Mouse (Mus musculus) brown adipose tissue, adult 24 weeks (tissue): ENCODE measurements around the gene Grk5. TPM values are rescaled to one million over a fixed set of nuclear protein-coding genes. Genes with fewer than 3 reads are reported as not detected.

Experiments
- H3K27ac ChIP-seq: fragments of 200-500 bp; replicated peaks from 2 replicates; pipeline ENCODE4 v1.5.1; 2012; ENCODE audit warnings: low read depth, mild to moderate bottlenecking, low read length
- H3K4me1 ChIP-seq: fragments of 200-500 bp; 2 replicates; pipeline ENCODE4 v1.6.1; 2012; ENCODE audit warnings: low read length, mixed read lengths; ENCODE audit not compliant: control insufficient read depth, insufficient read depth, insufficient read length
- H3K4me3 ChIP-seq: fragments of 200-500 bp; 2 replicates; pipeline ENCODE4 v1.5.1; 2012; ENCODE audit warnings: low read depth, mild to moderate bottlenecking, low read length, moderate library complexity; ENCODE audit not compliant: insufficient read depth
- polyA plus RNA-seq: library from polyadenylated mRNA; stranded (reverse); fragments of >200 nt; gene quantifications from 2 replicates; pipeline ENCODE4 v1.2.4, GENCODE M21; 2012; ENCODE audit not compliant: missing spikeins, insufficient read depth, insufficient read length

Gene Grk5
- polyA plus RNA-seq, 1 experiment: 16.7 TPM

GRCm38 (mm10) chr19:60979581-60979980 lies 90.0 kb downstream of the Grk5 start:
- H3K4me1 ChIP-seq: peaks cover 21% of the 10 kb centered on the region
- H3K4me3 ChIP-seq: no peak overlapping the region
- no peak overlapping the region for H3K27ac ChIP-seq

GRCm38 (mm10) chr19:60981391-60981790 lies 91.8 kb downstream of the Grk5 start:
- no peak overlapping the region for H3K4me3 ChIP-seq
- H3K4me1 ChIP-seq: peaks cover 21% of the 10 kb centered on the region
- H3K27ac ChIP-seq: peak overlapping the region; percentile 59

GRCm38 (mm10) chr19:60981894-60982293 lies 92.3 kb downstream of the Grk5 start:
- Histone ChIP-seq H3K27ac (peak overlapping the region; percentile 59), H3K4me3 (no peak overlapping the region), H3K4me1 (peaks cover 21% of the 10 kb centered on the region)

GRCm38 (mm10) chr19:60989766-60990165 lies 100.2 kb downstream of the Grk5 start:
- Histone ChIP-seq H3K4me1 (no peaks in the 10 kb centered on the region; the same call in 1 of the 2 replicates), H3K27ac (no peak overlapping the region), H3K4me3 (no peak overlapping the region)

- H3K4me3 ChIP-seq: no peak overlapping the region
- no peak overlapping the region for H3K27ac ChIP-seq
- peaks cover 10% of the 10 kb centered on the region for H3K4me1 ChIP-seq
Measured at GRCm38 (mm10) chr19:60994214-60994613, 104.7 kb downstream of the Grk5 start.

GRCm38 (mm10) chr19:60994845-60995244 lies 105.3 kb downstream of the Grk5 start:
- H3K4me3 ChIP-seq: no peak overlapping the region
- no peak overlapping the region for H3K27ac ChIP-seq
- peaks cover 10% of the 10 kb centered on the region for H3K4me1 ChIP-seq

- Histone ChIP-seq H3K4me1 (peaks cover 15% of the 10 kb centered on the region), H3K4me3 (no peak overlapping the region), H3K27ac (peak overlapping the region; percentile 88)
Measured at GRCm38 (mm10) chr19:60997784-60998183, 108.2 kb downstream of the Grk5 start.

- Histone ChIP-seq H3K4me3 (no peak overlapping the region), H3K27ac (peak overlapping the region; percentile 95), H3K4me1 (peaks cover 15% of the 10 kb centered on the region)
Measured at GRCm38 (mm10) chr19:60999652-61000051, 110.1 kb downstream of the Grk5 start.

GRCm38 (mm10) chr19:61000958-61001357 lies 111.4 kb downstream of the Grk5 start:
- Histone ChIP-seq H3K4me1 (peaks cover 18% of the 10 kb centered on the region), H3K4me3 (no peak overlapping the region), H3K27ac (peak overlapping the region; percentile 95; the same call in 1 of the 2 replicates)

GRCm38 (mm10) chr19:61009266-61009665 lies 119.7 kb downstream of the Grk5 start:
- H3K4me1 ChIP-seq: peaks cover 3% of the 10 kb centered on the region; the same call in 1 of the 2 replicates
- no peak overlapping the region for H3K4me3 ChIP-seq
- no peak overlapping the region for H3K27ac ChIP-seq

GRCm38 (mm10) chr19:61017477-61018266 lies 128.1 kb downstream of the Grk5 start:
- Histone ChIP-seq H3K4me1 (peaks cover 8% of the 10 kb centered on the region), H3K4me3 (no peak overlapping the region), H3K27ac (no peak overlapping the region)

GRCm38 (mm10) chr19:61021502-61021901 lies 132.0 kb downstream of the Grk5 start:
- peak overlapping the region; percentile 45 for H3K27ac ChIP-seq
- H3K4me1 ChIP-seq: peaks cover 8% of the 10 kb centered on the region; the same call in 1 of the 2 replicates
- H3K4me3 ChIP-seq: no peak overlapping the region

- Histone ChIP-seq H3K4me1 (peaks cover 8% of the 10 kb centered on the region; the same call in 1 of the 2 replicates), H3K4me3 (no peak overlapping the region), H3K27ac (peak overlapping the region; percentile 45)
Measured at GRCm38 (mm10) chr19:61021939-61022566, 132.5 kb downstream of the Grk5 start.

- Histone ChIP-seq H3K4me1 (peaks cover 6% of the 10 kb centered on the region), H3K4me3 (no peak overlapping the region), H3K27ac (no peak overlapping the region)
Measured at GRCm38 (mm10) chr19:61031570-61031969, 142.0 kb downstream of the Grk5 start.

- Histone ChIP-seq H3K27ac (no peak overlapping the region), H3K4me1 (peaks cover 7% of the 10 kb centered on the region), H3K4me3 (no peak overlapping the region)
Measured at GRCm38 (mm10) chr19:61039151-61039550, 149.6 kb downstream of the Grk5 start.
